Mouse (Mus musculus): ENCODE data around the gene Tpk1. TPM values are rescaled to one million over a fixed set of nuclear protein-coding genes. Genes with fewer than 3 reads are reported as not detected.

Gene Tpk1
- polyA plus RNA-seq, 1 experiment from 2014 or later = 5.5 TPM

GRCm38 (mm10) chr6:43387273-43387672, 278.8 kb downstream of the Tpk1 start:
- DNase-seq (ENCODE audit: low spot score) = peak; percentile 6
- no peaks in the 10 kb centered on the region for H3K36me3 ChIP-seq
- no peaks in the 10 kb centered on the region for H3K9me3 ChIP-seq
- peaks cover 6% of the 10 kb centered on the region; the same call in 1 of the 2 replicates for H3K4me1 ChIP-seq (replicated peaks)
- WGBS = 35% methylated on average over 1 of the region's 1 CpGs
- H3K27ac ChIP-seq = no peak overlapping the region
- H3K4me3 ChIP-seq = no peak overlapping the region
- H3K27me3 ChIP-seq (ENCODE audit: insufficient read depth, poor library complexity, severe bottlenecking) = no peaks in the 10 kb centered on the region

GRCm38 (mm10) chr6:43384841-43385240, 281.2 kb downstream of the Tpk1 start:
- WGBS = 80% methylated on average over 3 of the region's 3 CpGs
- H3K36me3 ChIP-seq = no peaks in the 10 kb centered on the region

GRCm38 (mm10) chr6:43384304-43384703, 281.8 kb downstream of the Tpk1 start:
- Histone ChIP-seq H3K4me1 (replicated peaks) (peaks cover 6% of the 10 kb centered on the region; the same call in 1 of the 2 replicates), H3K4me3 (no peak overlapping the region), H3K36me3 (no peaks in the 10 kb centered on the region), H3K27me3 (ENCODE audit: insufficient read depth, poor library complexity, severe bottlenecking) (no peaks in the 10 kb centered on the region), H3K27ac (no peak overlapping the region), H3K9me3 (no peaks in the 10 kb centered on the region)
- no peak for DNase-seq (ENCODE audit: low spot score)
- WGBS = 84% methylated on average over 3 of the region's 3 CpGs

More at GRCm38 (mm10) chr6:43384841-43385240, 281.2 kb downstream of the Tpk1 start:
- H3K27me3 ChIP-seq (ENCODE audit: insufficient read depth, poor library complexity, severe bottlenecking) = no peaks in the 10 kb centered on the region
- no peaks in the 10 kb centered on the region for H3K9me3 ChIP-seq
- H3K4me1 ChIP-seq (replicated peaks) = peaks cover 6% of the 10 kb centered on the region; the same call in 1 of the 2 replicates
- DNase-seq (ENCODE audit: low spot score) = no peak
- H3K27ac ChIP-seq = no peak overlapping the region
- no peak overlapping the region for H3K4me3 ChIP-seq

- H3K27me3 ChIP-seq (ENCODE audit: insufficient read depth, poor library complexity, severe bottlenecking) = no peaks in the 10 kb centered on the region
- H3K9me3 ChIP-seq = no peaks in the 10 kb centered on the region
- no peak overlapping the region for H3K27ac ChIP-seq
- no peak overlapping the region for H3K4me3 ChIP-seq
- H3K4me1 ChIP-seq (replicated peaks) = peaks cover 6% of the 10 kb centered on the region; the same call in 1 of the 2 replicates
- DNase-seq (ENCODE audit: low spot score) = no peak
- 86% methylated on average over 3 of the region's 3 CpGs for WGBS
- H3K36me3 ChIP-seq = no peaks in the 10 kb centered on the region
Measured at GRCm38 (mm10) chr6:43382750-43383149, 283.3 kb downstream of the Tpk1 start.

DNA sequence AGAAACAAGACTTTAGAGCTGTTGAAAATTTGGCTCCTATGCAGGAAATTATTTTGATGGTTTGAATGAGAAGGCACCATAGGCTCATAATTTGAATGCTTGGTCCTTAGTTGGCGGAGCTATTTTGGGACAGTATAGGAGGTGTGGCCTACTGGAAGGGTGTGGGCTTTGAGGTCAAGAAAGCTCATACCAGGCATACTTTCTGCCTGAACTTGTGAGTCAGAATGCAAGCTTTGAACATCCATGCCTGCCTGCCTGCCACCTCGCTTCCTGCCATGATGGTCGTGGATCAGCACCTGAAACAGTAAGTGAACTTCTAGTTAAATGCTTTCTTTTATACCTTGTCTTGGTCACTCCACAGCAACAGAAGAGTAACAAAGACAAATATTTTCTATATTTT, 283.8 kb downstream of the Tpk1 start:
- H3K27me3 ChIP-seq (ENCODE audit: insufficient read depth, poor library complexity, severe bottlenecking) = no peaks in the 10 kb centered on the region
- H3K36me3 ChIP-seq = no peaks in the 10 kb centered on the region
- 82% methylated on average over 3 of the region's 3 CpGs for WGBS
- no peaks in the 10 kb centered on the region for H3K9me3 ChIP-seq
- no peak overlapping the region for H3K4me3 ChIP-seq
- DNase-seq (ENCODE audit: low spot score) = no peak
- no peak overlapping the region for H3K27ac ChIP-seq
- peaks cover 4% of the 10 kb centered on the region; the same call in 1 of the 2 replicates for H3K4me1 ChIP-seq (replicated peaks)

- no peak overlapping the region for H3K27ac ChIP-seq
- no peak for DNase-seq (ENCODE audit: low spot score)
- no peaks in the 10 kb centered on the region for H3K27me3 ChIP-seq (ENCODE audit: insufficient read depth, poor library complexity, severe bottlenecking)
- no peaks in the 10 kb centered on the region for H3K9me3 ChIP-seq
- H3K4me3 ChIP-seq = no peak overlapping the region
- H3K36me3 ChIP-seq = no peaks in the 10 kb centered on the region
- H3K4me1 ChIP-seq (replicated peaks) = no peaks in the 10 kb centered on the region
- WGBS = 90% methylated on average over 5 of the region's 5 CpGs
Measured at GRCm38 (mm10) chr6:43373206-43373605, 292.9 kb downstream of the Tpk1 start.

GRCm38 (mm10) chr6:43367434-43367945, 298.6 kb downstream of the Tpk1 start:
- Histone ChIP-seq H3K9me3 (no peaks in the 10 kb centered on the region), H3K4me1 (replicated peaks) (no peaks in the 10 kb centered on the region), H3K27me3 (ENCODE audit: insufficient read depth, poor library complexity, severe bottlenecking) (no peaks in the 10 kb centered on the region), H3K27ac (no peak overlapping the region), H3K4me3 (no peak overlapping the region), H3K36me3 (no peaks in the 10 kb centered on the region)
- no peak for DNase-seq (ENCODE audit: low spot score)
- WGBS = 78% methylated on average over 1 of the region's 1 CpGs

GRCm38 (mm10) chr6:43366952-43367351, 299.1 kb downstream of the Tpk1 start:
- no peak overlapping the region for H3K4me3 ChIP-seq
- no peak for DNase-seq (ENCODE audit: low spot score)
- H3K27ac ChIP-seq = no peak overlapping the region
- no peaks in the 10 kb centered on the region for H3K27me3 ChIP-seq (ENCODE audit: insufficient read depth, poor library complexity, severe bottlenecking)
- WGBS = 78% methylated on average over 2 of the region's 2 CpGs
- no peaks in the 10 kb centered on the region for H3K9me3 ChIP-seq
- H3K4me1 ChIP-seq (replicated peaks) = no peaks in the 10 kb centered on the region
- no peaks in the 10 kb centered on the region for H3K36me3 ChIP-seq

DNA sequence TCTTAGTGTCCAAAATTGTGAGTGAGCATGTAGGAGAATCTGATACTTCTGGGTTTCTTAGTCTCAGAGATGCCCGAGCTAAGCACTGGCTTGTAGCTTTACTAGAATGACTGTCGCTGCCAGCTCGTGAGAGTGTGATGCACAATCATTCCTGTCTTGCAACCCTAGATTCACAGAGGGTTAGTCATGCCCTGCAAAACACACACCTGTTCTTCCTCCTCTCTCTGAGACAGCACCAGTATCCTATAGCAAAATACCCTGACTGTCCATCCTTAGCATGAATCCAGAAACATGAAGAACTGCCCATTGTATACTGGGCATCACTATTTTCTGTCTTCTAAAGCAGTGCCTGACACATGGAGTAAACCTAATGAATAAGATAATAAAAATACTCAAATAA, 302.2 kb downstream of the Tpk1 start:
- H3K4me1 ChIP-seq (replicated peaks) = peaks cover 6% of the 10 kb centered on the region
- H3K27ac ChIP-seq = no peak overlapping the region
- no peaks in the 10 kb centered on the region for H3K9me3 ChIP-seq
- H3K27me3 ChIP-seq (ENCODE audit: insufficient read depth, poor library complexity, severe bottlenecking) = no peaks in the 10 kb centered on the region
- WGBS = 83% methylated on average over 3 of the region's 3 CpGs
- DNase-seq (ENCODE audit: low spot score) = no peak
- no peaks in the 10 kb centered on the region for H3K36me3 ChIP-seq
- no peak overlapping the region for H3K4me3 ChIP-seq

DNA sequence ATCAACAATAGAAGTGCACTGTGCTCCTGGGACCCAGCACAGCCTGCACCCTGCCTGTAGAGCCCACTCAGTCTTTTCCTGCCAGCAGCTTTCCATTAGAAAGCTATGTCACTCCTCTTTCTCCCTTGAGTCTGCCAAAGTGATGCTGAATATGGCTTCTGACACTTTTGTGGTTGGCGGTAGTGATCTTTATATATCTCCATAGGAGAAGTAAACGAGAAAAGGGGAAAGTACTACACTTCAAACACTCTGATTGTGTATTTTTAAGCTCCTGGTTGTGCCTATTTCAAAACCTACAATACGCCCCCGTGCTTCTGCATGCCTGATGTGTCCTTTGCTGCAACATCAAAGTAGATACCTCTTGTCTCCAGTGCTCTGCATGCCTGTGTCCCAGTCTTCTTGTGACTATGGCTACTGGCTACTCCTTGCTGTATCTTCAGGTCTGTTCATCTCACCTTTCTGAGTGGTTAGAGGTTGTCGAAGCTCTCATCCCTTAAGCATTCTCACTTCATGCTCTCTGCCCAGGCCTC, 302.7 kb downstream of the Tpk1 start:
- DNase-seq (ENCODE audit: low spot score) = no peak
- peaks cover 6% of the 10 kb centered on the region for H3K4me1 ChIP-seq (replicated peaks)
- H3K9me3 ChIP-seq = no peaks in the 10 kb centered on the region
- H3K27ac ChIP-seq = no peak overlapping the region
- H3K27me3 ChIP-seq (ENCODE audit: insufficient read depth, poor library complexity, severe bottlenecking) = no peaks in the 10 kb centered on the region
- no peaks in the 10 kb centered on the region for H3K36me3 ChIP-seq
- no peak overlapping the region for H3K4me3 ChIP-seq
- 92% methylated on average over 5 of the region's 5 CpGs for WGBS

- H3K4me3 ChIP-seq = no peak overlapping the region
- peaks cover 6% of the 10 kb centered on the region for H3K4me1 ChIP-seq (replicated peaks)
- whole genome bisulfite sequencing = 41% methylated on average over 5 of the region's 5 CpGs
- H3K27ac ChIP-seq = no peak overlapping the region
- no peaks in the 10 kb centered on the region for H3K36me3 ChIP-seq
- no peaks in the 10 kb centered on the region for H3K9me3 ChIP-seq
- H3K27me3 ChIP-seq (ENCODE audit: insufficient read depth, poor library complexity, severe bottlenecking) = no peaks in the 10 kb centered on the region
- DNase-seq (ENCODE audit: low spot score) = no peak
Measured at GRCm38 (mm10) chr6:43361248-43361647, 304.8 kb downstream of the Tpk1 start.

DNA sequence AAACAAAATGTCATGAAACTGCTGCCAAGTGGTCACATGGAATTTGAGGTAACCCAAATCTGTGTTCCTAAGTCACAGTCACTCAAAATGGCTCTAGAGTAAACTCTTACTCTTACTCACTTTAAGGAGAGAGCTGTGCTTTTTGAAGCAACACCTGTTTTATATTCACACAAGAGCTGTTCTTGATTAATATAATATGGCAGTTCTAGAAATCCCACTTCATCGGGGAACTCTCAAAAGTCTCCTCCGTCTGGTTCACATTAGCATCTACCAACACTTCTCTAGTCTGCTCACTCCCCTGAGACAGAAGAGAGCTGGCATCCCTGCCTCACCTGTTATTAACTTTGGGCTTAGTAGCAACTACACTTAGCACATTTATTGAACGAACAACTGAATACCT, 305.9 kb downstream of the Tpk1 start:
- WGBS = 77% methylated on average over 3 of the region's 3 CpGs

GRCm38 (mm10) chr6:43354562-43355241, 311.4 kb downstream of the Tpk1 start:
- 75% methylated on average over 9 of the region's 9 CpGs for WGBS
- Histone ChIP-seq H3K4me3 (no peak overlapping the region), H3K9me3 (no peaks in the 10 kb centered on the region), H3K36me3 (no peaks in the 10 kb centered on the region), H3K27me3 (ENCODE audit: insufficient read depth, poor library complexity, severe bottlenecking) (no peaks in the 10 kb centered on the region), H3K27ac (no peak overlapping the region), H3K4me1 (replicated peaks) (no peaks in the 10 kb centered on the region)
- no peak for DNase-seq (ENCODE audit: low spot score)

More for the DNA sequence above, 305.9 kb downstream of the Tpk1 start:
- no peak overlapping the region for H3K4me3 ChIP-seq
- no peak for DNase-seq (ENCODE audit: low spot score)
- no peaks in the 10 kb centered on the region for H3K9me3 ChIP-seq
- peaks cover 6% of the 10 kb centered on the region for H3K4me1 ChIP-seq (replicated peaks)
- H3K27me3 ChIP-seq (ENCODE audit: insufficient read depth, poor library complexity, severe bottlenecking) = no peaks in the 10 kb centered on the region
- no peak overlapping the region for H3K27ac ChIP-seq
- H3K36me3 ChIP-seq = no peaks in the 10 kb centered on the region
